10 mouse cellular contexts compared by ENCODE assay signal in the genomic region with DNA sequence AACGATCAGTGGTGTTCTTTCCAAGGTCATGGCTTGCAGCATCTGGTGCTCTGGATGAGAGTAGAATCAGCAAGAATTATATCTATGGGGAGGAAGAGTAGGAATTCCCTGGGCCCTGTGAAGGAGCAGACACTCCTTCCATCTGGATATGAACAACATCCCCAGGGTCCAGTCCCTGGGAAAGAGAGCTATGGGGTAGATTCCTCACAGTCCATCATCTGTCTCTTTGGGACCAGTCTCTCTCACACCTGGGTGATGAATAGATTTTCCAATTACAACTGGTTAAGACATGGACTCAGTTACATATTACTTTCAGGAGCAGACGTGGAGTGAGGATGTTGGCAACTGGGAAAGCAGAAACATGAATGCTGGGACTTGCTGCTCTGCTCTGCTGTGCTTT.
"Had no signal": no experiment of that assay in that cellular context is flagged by ENCODE, and none has a peak within 500 bp of the region (broad histone marks: within the 10 kb centered on the region; RNA-seq: fewer than 3 reads in every experiment).

No protein-coding gene starts in this region.

- DNase-seq: kidney, adult 18-20 months; kidney, postnatal 25 days; layer of hippocampus, adult 9-11 months; liver, postnatal 0 days; lung, embryonic 14.5 days; right cerebral cortex, adult 18-20 months; right cerebral cortex, postnatal 14 days; right cerebral cortex, postnatal 4 days; spleen, adult 18-20 months; thymus, postnatal 25 days had no signal
